Mouse (Mus musculus): ENCODE measurements at regions not wholly inside any gene's neighbourhood (a gene's known extent, or its start where the extent isn't known, plus 50 kb on each side); places are given as distances from the start of the nearest gene placed in this dataset.

- TF ChIP-seq CTCF (IDR thresholded peaks at IDR 0.05) (no peak), POLR2A (IDR thresholded peaks at IDR 0.05; ENCODE audit: insufficient read depth, low read depth, low read length) (no peak), EP300 (IDR thresholded peaks at IDR 0.05; ENCODE audit: insufficient read depth, low read depth, low read length) (no peak)
Observed at GRCm38 (mm10) chr1:35663006-35663405, 405.2 kb upstream of the Hs6st1 start.

All from heart, adult 2 months (tissue).